Mouse (Mus musculus): ENCODE results near the gene Ddr2. TPM values are rescaled to one million over a fixed set of nuclear protein-coding genes. Genes with fewer than 3 reads are reported as not detected.

The Ddr2 gene
- polyA plus RNA-seq (2016; fragmentation: Nextera tagmentation; extraction: Ambion mirVana) = 68.4 and 91.8 TPM in 2 replicates

DNA sequence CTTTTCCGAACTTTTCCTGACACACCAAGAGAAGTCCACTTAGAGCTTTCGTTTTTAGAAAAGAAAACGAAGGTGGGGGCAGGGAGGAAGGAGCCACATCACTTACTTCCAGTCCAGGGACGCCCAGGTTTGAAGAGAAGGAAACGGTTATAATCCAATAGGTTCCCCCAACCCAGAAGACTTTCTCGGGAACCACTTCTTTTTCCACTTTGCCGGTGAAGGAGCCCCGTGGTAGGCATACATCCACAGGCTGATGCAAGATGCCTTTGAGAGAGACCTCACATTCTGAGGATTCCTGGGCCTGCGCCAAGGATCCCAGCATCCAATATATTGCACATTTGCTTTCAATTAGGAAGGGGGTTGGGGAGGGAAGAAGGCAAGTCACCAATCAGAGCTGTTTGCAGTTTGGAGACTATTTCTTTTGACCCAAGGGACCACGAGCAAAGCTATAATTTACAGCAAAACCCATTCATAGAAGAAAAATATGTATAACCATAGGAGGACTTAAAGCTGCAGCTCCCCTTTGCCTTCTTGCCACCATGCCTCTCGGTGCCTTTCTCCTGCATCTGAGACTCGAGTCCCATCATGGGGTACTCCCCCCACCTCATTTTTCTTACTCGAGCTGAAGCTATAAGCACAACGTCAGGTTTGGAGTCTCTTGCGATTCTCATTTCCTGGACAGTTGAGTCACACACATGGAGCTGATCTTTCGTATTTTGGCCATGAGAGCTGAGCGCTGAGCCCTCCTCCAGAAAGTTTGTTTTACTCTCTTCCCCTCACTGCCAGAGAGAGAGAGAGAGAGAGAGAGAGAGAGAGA, at the start of gene Ddr2:
Gene Ddr2 (minus strand): TSS at position 247 of the 817 bp plus-strand sequence.
- H3K27ac ChIP-seq = peak within 1 kb of the TSS; percentile 94
- peaks cover 36% of the 10 kb centered on the region for H3K4me1 ChIP-seq
- 33% methylated on average over 17 of the region's 17 CpGs for WGBS
- H3K27me3 ChIP-seq (ENCODE audit: low read depth, poor library complexity, severe bottlenecking) = no peaks in the 10 kb centered on the region
- peaks cover 14% of the 10 kb centered on the region for H3K36me3 ChIP-seq
- DNase-seq (ENCODE audit: low spot score) = peak; percentile 79
- no peaks in the 10 kb centered on the region for H3K9me3 ChIP-seq (replicated peaks)
- peak within 1 kb of the TSS; percentile 61 for H3K4me3 ChIP-seq

DNA sequence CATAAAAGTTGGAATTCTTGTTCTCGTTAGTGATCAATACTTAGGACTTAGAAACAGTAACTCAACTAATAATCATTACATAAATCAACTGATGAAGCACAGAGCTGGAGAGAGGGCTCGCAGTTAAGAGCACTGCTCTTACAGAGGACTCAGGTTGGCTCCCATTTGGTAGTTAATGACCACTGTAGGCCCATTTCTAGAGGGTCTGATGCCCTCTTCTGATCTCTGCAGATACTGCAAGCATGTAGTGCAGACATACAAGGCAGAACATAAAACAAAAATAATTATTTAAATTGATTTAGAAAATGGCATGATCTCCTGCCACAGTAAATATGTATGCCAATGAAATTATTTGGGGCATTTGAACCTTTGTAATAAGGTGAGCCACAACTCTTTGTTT, 49.1 kb upstream of the Ddr2 start:
- Histone ChIP-seq H3K27me3 (ENCODE audit: low read depth, poor library complexity, severe bottlenecking) (no peaks in the 10 kb centered on the region), H3K9me3 (replicated peaks) (no peaks in the 10 kb centered on the region), H3K4me3 (no peak overlapping the region), H3K36me3 (peaks cover 64% of the 10 kb centered on the region), H3K27ac (no peak overlapping the region), H3K4me1 (no peaks in the 10 kb centered on the region)
- WGBS = 73% methylated on average over 2 of the region's 2 CpGs
- DNase-seq (ENCODE audit: low spot score) = no peak

DNA sequence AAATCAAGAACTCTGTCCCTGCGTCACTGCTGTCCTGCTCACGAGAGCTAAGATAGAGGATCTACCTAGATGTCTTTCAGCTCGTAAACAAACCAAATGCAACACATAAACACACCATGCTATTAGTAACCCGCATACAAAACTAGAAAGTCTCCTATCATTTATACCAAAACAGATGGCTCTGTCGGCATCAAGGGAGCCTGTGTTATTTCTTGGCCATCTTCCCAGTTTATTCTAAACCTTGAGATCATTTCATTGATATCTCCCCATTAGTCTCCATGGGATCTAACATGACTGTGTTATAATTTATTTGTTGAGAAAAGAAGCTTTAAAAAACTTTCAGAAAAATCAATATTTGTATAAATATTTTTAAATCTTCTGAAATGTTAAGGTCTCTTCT, 45.2 kb upstream of the Ddr2 start:
- Histone ChIP-seq H3K27ac (no peak overlapping the region), H3K9me3 (replicated peaks) (no peaks in the 10 kb centered on the region), H3K36me3 (peaks cover 46% of the 10 kb centered on the region), H3K27me3 (ENCODE audit: low read depth, poor library complexity, severe bottlenecking) (no peaks in the 10 kb centered on the region), H3K4me1 (no peaks in the 10 kb centered on the region), H3K4me3 (no peak overlapping the region)
- DNase-seq (ENCODE audit: low spot score) = no peak
- WGBS = 93% methylated on average over 5 of the region's 5 CpGs

DNA sequence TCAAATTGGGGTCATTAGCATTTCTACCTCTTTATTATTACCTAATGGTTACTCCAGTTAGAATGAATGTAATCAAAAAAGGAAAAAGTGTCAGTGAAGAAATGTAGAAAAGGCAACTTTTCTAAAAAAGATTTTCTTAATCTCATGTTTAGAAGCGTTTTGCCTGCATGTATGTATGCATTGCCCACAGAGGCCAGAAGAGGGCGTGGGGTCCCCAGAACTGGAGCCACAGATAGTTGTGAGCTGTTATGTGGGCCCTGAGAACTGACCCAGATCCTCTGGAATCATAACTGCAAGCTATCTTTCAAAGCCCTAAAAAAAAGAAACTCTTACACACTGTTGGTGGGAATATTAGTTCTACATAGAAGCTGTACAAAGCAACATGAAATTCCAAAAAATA, 44.7 kb upstream of the Ddr2 start:
- H3K4me3 ChIP-seq = no peak overlapping the region
- 84% methylated on average over 2 of the region's 2 CpGs for WGBS
- H3K27me3 ChIP-seq (ENCODE audit: low read depth, poor library complexity, severe bottlenecking) = no peaks in the 10 kb centered on the region
- H3K4me1 ChIP-seq = no peaks in the 10 kb centered on the region
- DNase-seq (ENCODE audit: low spot score) = no peak
- H3K9me3 ChIP-seq (replicated peaks) = no peaks in the 10 kb centered on the region
- no peak overlapping the region for H3K27ac ChIP-seq
- H3K36me3 ChIP-seq = peaks cover 45% of the 10 kb centered on the region

DNA sequence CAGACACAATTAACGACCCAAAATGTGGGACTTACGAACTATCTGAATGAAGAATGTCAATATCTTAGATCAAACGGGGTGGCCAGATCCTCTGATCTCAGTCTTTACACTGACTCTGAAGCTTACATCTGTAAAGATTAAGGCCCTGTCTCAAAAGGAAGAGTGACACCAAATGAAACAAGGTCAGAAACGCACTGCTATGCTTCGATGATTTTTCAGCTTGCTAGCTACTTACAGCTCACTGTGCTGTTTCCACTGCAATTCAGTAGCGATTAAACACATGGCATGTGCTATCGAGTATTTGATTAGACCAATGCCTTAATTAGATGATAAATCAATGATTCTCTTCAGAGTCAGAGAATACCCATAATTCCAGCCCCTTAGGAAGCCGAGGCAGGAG, 43.4 kb upstream of the Ddr2 start:
- no peak overlapping the region for H3K4me3 ChIP-seq
- WGBS = 79% methylated on average over 8 of the region's 8 CpGs
- DNase-seq (ENCODE audit: low spot score) = no peak
- no peaks in the 10 kb centered on the region for H3K27me3 ChIP-seq (ENCODE audit: low read depth, poor library complexity, severe bottlenecking)
- H3K36me3 ChIP-seq = peaks cover 52% of the 10 kb centered on the region
- H3K9me3 ChIP-seq (replicated peaks) = no peaks in the 10 kb centered on the region
- no peak overlapping the region for H3K27ac ChIP-seq
- no peaks in the 10 kb centered on the region for H3K4me1 ChIP-seq

DNA sequence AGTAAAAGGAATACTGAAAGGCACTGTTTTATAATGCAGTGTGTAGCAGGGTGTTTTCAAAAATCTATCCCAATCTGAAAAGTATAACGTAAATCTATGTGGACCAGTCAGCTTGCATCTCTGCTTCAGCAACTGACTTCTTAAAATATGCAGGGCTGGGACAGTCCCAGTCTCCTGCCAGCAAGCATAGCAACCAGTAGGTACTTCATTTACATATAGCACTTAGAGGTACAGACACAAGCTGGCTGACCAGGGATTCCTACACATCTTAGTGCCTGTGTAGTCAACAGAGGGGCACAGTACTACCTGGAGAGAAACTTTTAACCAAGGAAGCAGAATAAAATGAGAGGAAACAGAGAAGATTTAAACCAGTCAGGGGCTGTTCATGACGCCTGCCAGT, 42.0 kb upstream of the Ddr2 start:
- Histone ChIP-seq H3K9me3 (replicated peaks) (no peaks in the 10 kb centered on the region), H3K27me3 (ENCODE audit: low read depth, poor library complexity, severe bottlenecking) (no peaks in the 10 kb centered on the region), H3K4me3 (no peak overlapping the region), H3K27ac (no peak overlapping the region), H3K36me3 (peaks cover 52% of the 10 kb centered on the region), H3K4me1 (no peaks in the 10 kb centered on the region)
- no peak for DNase-seq (ENCODE audit: low spot score)
- 90% methylated on average over 2 of the region's 2 CpGs for WGBS

DNA sequence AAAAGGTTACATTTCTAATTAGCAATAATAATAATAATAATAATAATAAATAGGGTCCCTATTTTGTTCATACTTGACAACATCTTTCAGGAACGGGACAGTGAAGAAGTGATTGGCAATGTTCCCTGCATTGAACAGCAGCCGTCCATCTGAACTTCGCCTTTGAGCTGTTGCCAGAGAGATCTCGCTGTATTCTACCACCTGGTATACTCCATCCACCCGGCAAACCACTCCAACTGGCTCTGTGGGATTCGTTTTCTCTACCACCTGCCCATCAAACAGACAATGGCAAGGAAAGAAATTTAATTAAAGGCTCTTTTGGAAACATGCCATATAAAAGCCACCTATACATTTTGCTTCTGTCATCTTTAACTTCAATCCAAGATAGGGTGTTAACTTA, 40.3 kb upstream of the Ddr2 start:
- WGBS = 97% methylated on average over 6 of the region's 6 CpGs
- H3K9me3 ChIP-seq (replicated peaks) = no peaks in the 10 kb centered on the region
- no peak for DNase-seq (ENCODE audit: low spot score)
- H3K27me3 ChIP-seq (ENCODE audit: low read depth, poor library complexity, severe bottlenecking) = no peaks in the 10 kb centered on the region
- no peaks in the 10 kb centered on the region for H3K4me1 ChIP-seq
- H3K4me3 ChIP-seq = no peak overlapping the region
- peaks cover 48% of the 10 kb centered on the region for H3K36me3 ChIP-seq
- no peak overlapping the region for H3K27ac ChIP-seq

DNA sequence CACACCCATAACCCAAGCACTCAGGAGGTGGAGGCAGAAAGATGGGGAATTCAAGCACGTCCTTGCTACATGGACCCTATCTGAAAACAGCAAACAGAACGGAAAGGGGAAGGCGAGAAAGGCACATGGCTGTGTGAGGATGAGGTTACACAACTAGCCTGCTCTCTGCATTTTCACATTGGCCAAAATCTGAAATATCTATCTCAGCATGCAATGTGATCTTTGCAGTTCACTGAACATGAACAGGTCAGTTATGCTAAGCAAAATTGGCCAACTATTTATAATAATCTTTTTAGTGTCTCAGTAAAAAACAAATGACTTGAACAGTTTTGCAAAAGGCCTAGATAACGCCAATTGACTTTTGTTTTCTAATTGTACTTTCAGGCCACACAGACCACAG, 39.2 kb upstream of the Ddr2 start:
- peaks cover 43% of the 10 kb centered on the region for H3K36me3 ChIP-seq
- no peak for DNase-seq (ENCODE audit: low spot score)
- H3K4me3 ChIP-seq = no peak overlapping the region
- 85% methylated on average over 4 of the region's 4 CpGs for WGBS
- no peaks in the 10 kb centered on the region for H3K9me3 ChIP-seq (replicated peaks)
- H3K4me1 ChIP-seq = no peaks in the 10 kb centered on the region
- no peak overlapping the region for H3K27ac ChIP-seq
- H3K27me3 ChIP-seq (ENCODE audit: low read depth, poor library complexity, severe bottlenecking) = no peaks in the 10 kb centered on the region

DNA sequence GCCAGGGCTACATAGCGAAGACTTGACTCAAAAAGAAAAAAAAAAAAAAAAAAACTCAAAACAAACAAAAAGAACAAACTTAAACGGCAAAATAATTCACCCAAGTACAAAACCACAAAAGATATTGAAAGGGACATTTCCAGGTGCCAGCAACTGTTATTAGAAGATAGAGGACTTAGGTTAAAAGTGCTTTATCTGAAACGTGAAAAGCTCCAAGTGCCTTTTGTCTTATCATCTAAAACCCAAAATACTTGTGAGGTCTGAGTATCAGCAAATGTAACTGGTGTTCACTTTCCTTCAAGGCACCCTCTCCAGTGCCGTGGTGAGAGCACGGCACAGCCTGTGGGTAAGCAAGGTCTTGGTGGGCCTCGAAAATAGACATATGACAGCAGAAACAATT, 38.0 kb upstream of the Ddr2 start:
- 92% methylated on average over 6 of the region's 6 CpGs for WGBS
- H3K4me3 ChIP-seq = no peak overlapping the region
- no peaks in the 10 kb centered on the region for H3K4me1 ChIP-seq
- no peak overlapping the region for H3K27ac ChIP-seq
- DNase-seq (ENCODE audit: low spot score) = no peak
- no peaks in the 10 kb centered on the region for H3K27me3 ChIP-seq (ENCODE audit: low read depth, poor library complexity, severe bottlenecking)
- H3K36me3 ChIP-seq = peaks cover 51% of the 10 kb centered on the region
- no peaks in the 10 kb centered on the region for H3K9me3 ChIP-seq (replicated peaks)

DNA sequence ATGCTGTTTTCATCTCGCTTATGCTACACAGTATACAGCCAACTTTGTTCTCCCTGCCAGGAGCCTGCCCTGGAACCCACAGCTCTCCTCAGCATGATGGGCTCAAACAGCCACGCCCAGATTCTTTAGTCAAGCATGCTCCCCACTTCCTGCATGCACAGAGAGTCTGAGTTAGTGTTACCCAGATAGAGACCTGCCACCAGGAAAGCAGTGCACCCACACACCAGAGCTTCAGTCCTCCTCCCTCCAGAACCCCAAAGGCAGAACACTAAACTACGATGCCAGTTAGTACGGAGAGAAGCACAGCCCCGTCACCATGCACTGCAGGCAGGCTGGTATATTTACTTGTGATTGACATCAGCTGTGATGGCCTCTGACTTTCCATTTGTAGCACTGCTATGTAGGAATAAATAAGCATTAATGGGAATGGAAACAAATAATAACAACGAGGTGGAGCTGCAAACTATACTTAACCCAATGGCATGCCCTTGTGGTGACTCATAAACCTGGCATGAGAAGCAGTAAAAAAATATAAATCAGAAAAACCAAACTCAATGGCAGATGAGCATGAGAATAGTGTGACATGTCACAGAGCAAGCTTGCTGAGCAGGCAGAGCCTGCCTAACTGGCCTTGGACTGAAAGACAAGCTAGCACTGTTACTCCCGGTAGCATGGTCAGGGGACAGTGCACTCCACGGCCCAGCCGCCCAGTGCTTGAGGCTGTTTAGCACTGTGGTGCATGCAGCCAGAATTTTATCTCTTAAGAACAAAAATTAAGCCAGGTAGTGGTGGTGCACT, 37.3 kb upstream of the Ddr2 start:
- H3K27me3 ChIP-seq (ENCODE audit: low read depth, poor library complexity, severe bottlenecking) = no peaks in the 10 kb centered on the region
- no peak overlapping the region for H3K27ac ChIP-seq
- H3K4me1 ChIP-seq = no peaks in the 10 kb centered on the region
- no peak for DNase-seq (ENCODE audit: low spot score)
- WGBS = 87% methylated on average over 9 of the region's 9 CpGs
- no peak overlapping the region for H3K4me3 ChIP-seq
- H3K9me3 ChIP-seq (replicated peaks) = no peaks in the 10 kb centered on the region
- peaks cover 57% of the 10 kb centered on the region for H3K36me3 ChIP-seq

DNA sequence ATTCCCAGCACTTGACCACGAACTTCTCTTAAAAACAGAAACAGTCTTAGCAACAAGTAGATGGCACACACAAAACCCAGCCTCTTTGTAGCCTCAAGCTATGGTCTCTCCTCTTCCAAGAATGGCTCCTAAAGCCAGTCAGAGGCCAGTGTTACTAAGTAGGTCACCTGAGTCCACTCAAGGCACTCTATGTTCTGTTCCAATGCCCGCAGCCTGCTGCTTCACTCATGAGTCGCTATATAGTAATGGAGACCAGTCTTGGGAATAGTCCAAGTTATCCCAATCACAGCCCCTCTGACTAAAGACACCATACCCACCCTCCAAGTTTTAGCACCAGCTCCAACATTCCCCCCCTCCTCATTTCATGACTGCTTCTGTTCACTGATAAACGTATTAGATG, 35.0 kb upstream of the Ddr2 start:
- Histone ChIP-seq H3K36me3 (peaks cover 68% of the 10 kb centered on the region), H3K27ac (no peak overlapping the region), H3K4me3 (no peak overlapping the region), H3K27me3 (ENCODE audit: low read depth, poor library complexity, severe bottlenecking) (no peaks in the 10 kb centered on the region), H3K4me1 (no peaks in the 10 kb centered on the region), H3K9me3 (replicated peaks) (no peaks in the 10 kb centered on the region)
- WGBS = 92% methylated on average over 4 of the region's 4 CpGs
- DNase-seq (ENCODE audit: low spot score) = no peak

DNA sequence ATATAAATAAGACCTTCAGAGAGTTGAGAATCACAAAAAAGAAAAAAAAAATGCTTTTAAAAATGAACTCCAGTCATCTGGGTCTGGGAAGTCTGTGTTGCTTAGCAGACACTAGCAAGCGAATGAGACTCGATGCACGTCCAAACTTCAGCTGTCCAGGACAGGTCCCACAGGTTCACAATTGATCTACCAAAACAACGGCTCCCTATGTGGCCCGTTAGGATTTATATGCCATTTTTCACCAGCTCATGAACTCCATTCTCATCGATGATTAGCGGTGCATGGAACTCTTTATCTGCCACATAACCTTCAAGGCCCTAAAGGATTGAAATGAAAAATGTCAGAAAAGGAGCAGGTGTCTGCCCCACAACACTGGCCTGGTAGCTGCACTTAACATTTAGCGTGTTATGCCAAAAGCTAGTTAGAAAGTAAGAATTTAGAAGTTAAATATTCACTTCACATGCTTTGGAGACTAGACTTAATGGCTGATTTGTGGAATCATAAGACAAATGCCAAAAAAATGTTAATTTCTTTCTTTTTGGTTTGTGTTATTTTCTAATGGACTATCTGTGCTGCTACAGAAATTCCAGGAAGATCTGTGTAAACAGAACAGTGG, 31.8 kb upstream of the Ddr2 start:
- no peak for DNase-seq (ENCODE audit: low spot score)
- Histone ChIP-seq H3K4me3 (no peak overlapping the region), H3K27me3 (ENCODE audit: low read depth, poor library complexity, severe bottlenecking) (no peaks in the 10 kb centered on the region), H3K27ac (no peak overlapping the region), H3K4me1 (no peaks in the 10 kb centered on the region), H3K36me3 (peaks cover 44% of the 10 kb centered on the region), H3K9me3 (replicated peaks) (no peaks in the 10 kb centered on the region)
- 95% methylated on average over 8 of the region's 8 CpGs for WGBS

DNA sequence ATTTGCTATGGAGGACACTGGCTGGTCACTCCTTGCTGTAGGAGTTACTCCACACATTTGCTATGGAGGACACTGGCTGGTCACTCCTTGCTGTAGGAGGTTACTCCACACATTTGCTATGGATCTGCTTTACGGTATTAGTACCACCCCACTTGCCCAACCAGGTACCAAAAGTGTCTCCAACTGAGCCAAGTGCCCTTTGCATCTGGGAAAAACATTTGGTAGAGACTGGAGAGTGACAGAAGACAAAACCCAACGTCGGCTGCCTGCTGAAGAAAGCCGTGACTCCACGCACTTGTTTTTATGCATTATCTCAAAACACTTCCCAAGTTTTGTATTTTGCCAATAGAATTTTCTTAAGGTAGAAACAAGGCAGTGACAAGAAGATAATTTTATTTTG, 31.1 kb upstream of the Ddr2 start:
- DNase-seq (ENCODE audit: low spot score) = no peak
- Histone ChIP-seq H3K4me3 (no peak overlapping the region), H3K27me3 (ENCODE audit: low read depth, poor library complexity, severe bottlenecking) (no peaks in the 10 kb centered on the region), H3K4me1 (no peaks in the 10 kb centered on the region), H3K36me3 (peaks cover 40% of the 10 kb centered on the region), H3K27ac (no peak overlapping the region), H3K9me3 (replicated peaks) (no peaks in the 10 kb centered on the region)
- 94% methylated on average over 5 of the region's 5 CpGs for WGBS
